Mouse (Mus musculus): ENCODE data around the gene Rtn4. TPM values are rescaled to one million over a fixed set of nuclear protein-coding genes. Genes with fewer than 3 reads are reported as not detected.
A peak's percentile ranks its signal among the peaks of the same experiment; 100 is the strongest.
"Not testable (repeated sequence)": the region's sequence is repeated elsewhere in the genome, so short reads cannot be mapped to it uniquely, and the experiment has no call there.

Gene Rtn4
- polyA plus RNA-seq, 1 experiment: 418 TPM

GRCm38 (mm10) chr11:29751648-29752611, 59.2 kb downstream of the Rtn4 start:
- DNase-seq: no peak
- TF ChIP-seq CTCF (IDR thresholded peaks at IDR 0.05; ENCODE audit: borderline replicate concordance, insufficient read depth, low read depth, low read length): no peak
- 88% methylated on average over 14 of the region's 14 CpGs for WGBS
- no peaks in the 10 kb centered on the region for H3K27me3 ChIP-seq (ENCODE audit: control insufficient read depth, insufficient read depth, low read length)
- H3K4me3 ChIP-seq (replicated peaks; ENCODE audit: insufficient read depth, low read depth, low read length): no peak overlapping the region
- no peak overlapping the region for H3K27ac ChIP-seq (ENCODE audit: insufficient read depth, low read length)
- no peaks in the 10 kb centered on the region for H3K4me1 ChIP-seq (ENCODE audit: control insufficient read depth, insufficient read depth, low read length)

GRCm38 (mm10) chr11:29756007-29756406, 63.3 kb downstream of the Rtn4 start:
- H3K27ac ChIP-seq (ENCODE audit: insufficient read depth, low read length); DNase-seq; H3K4me3 ChIP-seq (replicated peaks; ENCODE audit: insufficient read depth, low read depth, low read length); H3K27me3 ChIP-seq (ENCODE audit: control insufficient read depth, insufficient read depth, low read length): not testable (repeated sequence)
- H3K4me1 ChIP-seq (ENCODE audit: control insufficient read depth, insufficient read depth, low read length): peaks cover 13% of the 10 kb centered on the region
- WGBS: 94% methylated on average over 5 of the region's 5 CpGs

GRCm38 (mm10) chr11:29758617-29759016, 65.9 kb downstream of the Rtn4 start:
- WGBS: 65% methylated on average over 5 of the region's 5 CpGs
- no peak for TF ChIP-seq POLR2A (IDR thresholded peaks at IDR 0.05; ENCODE audit: borderline replicate concordance, insufficient read depth, low read length)
- no peak for TF ChIP-seq CTCF (IDR thresholded peaks at IDR 0.05; ENCODE audit: borderline replicate concordance, insufficient read depth, low read depth, low read length)

GRCm38 (mm10) chr11:29761387-29761786, 68.6 kb downstream of the Rtn4 start:
- DNase-seq: peak; percentile 53 to 68
- Histone ChIP-seq H3K27me3 (ENCODE audit: control insufficient read depth, insufficient read depth, low read length) (no peaks in the 10 kb centered on the region), H3K4me3 (replicated peaks; ENCODE audit: insufficient read depth, low read depth, low read length) (no peak overlapping the region), H3K27ac (ENCODE audit: insufficient read depth, low read length) (no peak overlapping the region), H3K4me1 (ENCODE audit: control insufficient read depth, insufficient read depth, low read length) (peaks cover 32% of the 10 kb centered on the region)
- 23% methylated on average over 9 of the region's 9 CpGs for WGBS
- TF ChIP-seq POLR2A (IDR thresholded peaks at IDR 0.05; ENCODE audit: borderline replicate concordance, insufficient read depth, low read length): no peak
- no peak for TF ChIP-seq CTCF (IDR thresholded peaks at IDR 0.05; ENCODE audit: borderline replicate concordance, insufficient read depth, low read depth, low read length)

More at GRCm38 (mm10) chr11:29758617-29759016, 65.9 kb downstream of the Rtn4 start:
- H3K4me1 ChIP-seq (ENCODE audit: control insufficient read depth, insufficient read depth, low read length): peaks cover 20% of the 10 kb centered on the region
- no peak overlapping the region for H3K27ac ChIP-seq (ENCODE audit: insufficient read depth, low read length)
- no peak overlapping the region for H3K4me3 ChIP-seq (replicated peaks; ENCODE audit: insufficient read depth, low read depth, low read length)
- H3K27me3 ChIP-seq (ENCODE audit: control insufficient read depth, insufficient read depth, low read length): no peaks in the 10 kb centered on the region
- DNase-seq: no peak

GRCm38 (mm10) chr11:29762768-29763167, 70.0 kb downstream of the Rtn4 start:
- Histone ChIP-seq H3K27me3 (ENCODE audit: control insufficient read depth, insufficient read depth, low read length) (no peaks in the 10 kb centered on the region), H3K4me3 (replicated peaks; ENCODE audit: insufficient read depth, low read depth, low read length) (no peak overlapping the region), H3K4me1 (ENCODE audit: control insufficient read depth, insufficient read depth, low read length) (peaks cover 32% of the 10 kb centered on the region), H3K27ac (ENCODE audit: insufficient read depth, low read length) (no peak overlapping the region)
- TF ChIP-seq CTCF (IDR thresholded peaks at IDR 0.05; ENCODE audit: borderline replicate concordance, insufficient read depth, low read depth, low read length): no peak
- no peak for TF ChIP-seq POLR2A (IDR thresholded peaks at IDR 0.05; ENCODE audit: borderline replicate concordance, insufficient read depth, low read length)
- WGBS: 100% methylated on average over 1 of the region's 1 CpGs
- DNase-seq: no peak

GRCm38 (mm10) chr11:29765063-29765462, 72.3 kb downstream of the Rtn4 start:
- DNase-seq: peak; percentile 60 to 81
- Histone ChIP-seq H3K27me3 (ENCODE audit: control insufficient read depth, insufficient read depth, low read length) (no peaks in the 10 kb centered on the region), H3K4me1 (ENCODE audit: control insufficient read depth, insufficient read depth, low read length) (peaks cover 20% of the 10 kb centered on the region), H3K4me3 (replicated peaks; ENCODE audit: insufficient read depth, low read depth, low read length) (no peak overlapping the region), H3K27ac (ENCODE audit: insufficient read depth, low read length) (no peak overlapping the region)
- TF ChIP-seq CTCF (IDR thresholded peaks at IDR 0.05; ENCODE audit: borderline replicate concordance, insufficient read depth, low read depth, low read length) (no peak), POLR2A (IDR thresholded peaks at IDR 0.05; ENCODE audit: borderline replicate concordance, insufficient read depth, low read length) (no peak)
- WGBS: 3% methylated on average over 4 of the region's 4 CpGs

- H3K27me3 ChIP-seq (ENCODE audit: control insufficient read depth, insufficient read depth, low read length): no peaks in the 10 kb centered on the region
Measured at GRCm38 (mm10) chr11:29766313-29766982, 73.7 kb downstream of the Rtn4 start.

GRCm38 (mm10) chr11:29768523-29768922, 75.8 kb downstream of the Rtn4 start:
- TF ChIP-seq POLR2A (IDR thresholded peaks at IDR 0.05; ENCODE audit: borderline replicate concordance, insufficient read depth, low read length) (no peak), CTCF (IDR thresholded peaks at IDR 0.05; ENCODE audit: borderline replicate concordance, insufficient read depth, low read depth, low read length) (no peak)
- Histone ChIP-seq H3K27ac (ENCODE audit: insufficient read depth, low read length) (no peak overlapping the region), H3K4me3 (replicated peaks; ENCODE audit: insufficient read depth, low read depth, low read length) (no peak overlapping the region), H3K27me3 (ENCODE audit: control insufficient read depth, insufficient read depth, low read length) (no peaks in the 10 kb centered on the region), H3K4me1 (ENCODE audit: control insufficient read depth, insufficient read depth, low read length) (peaks cover 12% of the 10 kb centered on the region)
- no peak for DNase-seq

More at GRCm38 (mm10) chr11:29766313-29766982, 73.7 kb downstream of the Rtn4 start:
- Histone ChIP-seq H3K4me1 (ENCODE audit: control insufficient read depth, insufficient read depth, low read length) (peaks cover 14% of the 10 kb centered on the region), H3K27ac (ENCODE audit: insufficient read depth, low read length) (no peak overlapping the region), H3K4me3 (replicated peaks; ENCODE audit: insufficient read depth, low read depth, low read length) (no peak overlapping the region)
- 88% methylated on average over 11 of the region's 11 CpGs for WGBS
- TF ChIP-seq CTCF (IDR thresholded peaks at IDR 0.05; ENCODE audit: borderline replicate concordance, insufficient read depth, low read depth, low read length) (no peak), POLR2A (IDR thresholded peaks at IDR 0.05; ENCODE audit: borderline replicate concordance, insufficient read depth, low read length) (no peak)
- no peak for DNase-seq
